Mouse (Mus musculus) heart, embryonic 14.5 days (tissue): ENCODE measurements around the gene Krt78. TPM values are rescaled to one million over a fixed set of nuclear protein-coding genes. Genes with fewer than 3 reads are reported as not detected.
A peak's percentile ranks its signal among the peaks of the same experiment; 100 is the strongest.

ENCODE experiments used
- ATAC-seq: fragments of 200-750 bp; cut with Nextera tagmentation; 2 replicates; pipeline ENCODE4 v1.8.0; 2017; ENCODE audit warnings: low read depth, moderate TSS enrichment; ENCODE audit not compliant: insufficient number of reproducible peaks, insufficient read depth, low FRiP score
- H3K27ac ChIP-seq, 2 experiments: fragments of 200-500 bp in 1 of 2; fragments of 300-500 bp in 1 of 2; sonication (generic) in 1 of 2; replicated peaks in 1 of 2; 2 replicates each; pipeline ENCODE4 v1.5.1; 2012 to 2014; ENCODE audit warnings: low read depth in 2 of 2, low read length in 2 of 2, control low read depth in 1 of 2, mild to moderate bottlenecking in 1 of 2, mixed read lengths in 1 of 2; ENCODE audit not compliant: control insufficient read depth in 1 of 2, insufficient read depth in 1 of 2
- H3K27me3 ChIP-seq: fragments of 300-500 bp; sonication (generic); 2 replicates; pipeline ENCODE4 v1.6.1; 2014; ENCODE audit warnings: mild to moderate bottlenecking, low read length, control low read depth; ENCODE audit not compliant: control insufficient read depth, insufficient read depth
- H3K36me3 ChIP-seq: fragments of 300-500 bp; sonication (generic); 2 replicates; pipeline ENCODE4 v1.6.1; 2014; ENCODE audit warnings: mild to moderate bottlenecking, control low read depth, low read length, mixed read lengths; ENCODE audit not compliant: control insufficient read depth, insufficient read depth
- H3K4me1 ChIP-seq, 2 experiments: fragments of 200-500 bp in 1 of 2; fragments of 300-500 bp in 1 of 2; sonication (generic) in 1 of 2; 2 replicates each; pipeline ENCODE4 v1.6.1; 2012 to 2014; ENCODE audit warnings: low read length in 2 of 2, control low read depth in 1 of 2, mixed read lengths in 1 of 2; ENCODE audit not compliant: control insufficient read depth in 2 of 2, insufficient read depth in 2 of 2
- H3K4me2 ChIP-seq: fragments of 300-500 bp; sonication (generic); 2 replicates; pipeline ENCODE4 v1.6.1; 2014; ENCODE audit warnings: mild to moderate bottlenecking, low read length
- H3K4me3 ChIP-seq, 2 experiments: fragments of 200-500 bp in 1 of 2; fragments of 300-500 bp in 1 of 2; sonication (generic) in 1 of 2; 2 replicates each; pipeline ENCODE4 v1.5.1; 2012 to 2014; ENCODE audit warnings: low read length in 2 of 2, mild to moderate bottlenecking in 2 of 2, control low read depth in 1 of 2, low read depth in 1 of 2, moderate library complexity in 1 of 2; ENCODE audit not compliant: control insufficient read depth in 1 of 2, insufficient read depth in 1 of 2
- H3K9ac ChIP-seq: fragments of 300-500 bp; sonication (generic); 2 replicates; pipeline ENCODE4 v1.6.1; 2014; ENCODE audit warnings: mild to moderate bottlenecking, low read length
- H3K9me3 ChIP-seq: fragments of 300-500 bp; sonication (generic); 2 replicates; pipeline ENCODE4 v1.6.1; 2016; ENCODE audit warnings: low read length, control low read depth; ENCODE audit not compliant: control insufficient read depth
- WGBS: fragments of 180-500 bp; shearing (Covaris S2); extraction: QIAGEN DNeasy Blood & Tissue Kit; methylation state at CpG from one replicate; pipeline ENCODE4 v1.1.7; 2014; 5-methylcytosine and 5-hydroxymethylcytosine counted together
- polyA plus RNA-seq: library from polyadenylated mRNA; unstranded; fragments of >200 nt; fragmentation: Nextera tagmentation; extraction: Ambion mirVana; gene quantifications from 2 replicates; pipeline ENCODE4 v1.2.1, GENCODE M21; 2014

Gene Krt78
- polyA plus RNA-seq, 1 experiment from 2014 or later = not detected

- no peaks in the 10 kb centered on the region for H3K9me3 ChIP-seq
- H3K36me3 ChIP-seq = no peaks in the 10 kb centered on the region
- ATAC-seq = no peak
- no peak overlapping the region for H3K9ac ChIP-seq
- H3K27me3 ChIP-seq = no peaks in the 10 kb centered on the region
- no peak overlapping the region for H3K4me3 ChIP-seq
- 50% methylated on average over 6 of the region's 6 CpGs for WGBS
- H3K4me2 ChIP-seq = no peak overlapping the region
- H3K4me1 ChIP-seq = peaks cover 16 to 24% of the 10 kb centered on the region in 2 experiments
- H3K27ac ChIP-seq = no peak overlapping the region
These were observed 26.8 kb upstream of the Krt78 start for GRCm38 (mm10) chr15:101980849-101981248.

- Histone ChIP-seq H3K27ac (peak overlapping the region; percentile 50 to 86), H3K9ac (peak overlapping the region; percentile 74), H3K4me3 (peak overlapping the region; percentile 34 to 38), H3K4me2 (peak overlapping the region; percentile 77), H3K4me1 (peaks cover 17 to 18% of the 10 kb centered on the region in 2 experiments), H3K36me3 (no peaks in the 10 kb centered on the region), H3K27me3 (no peaks in the 10 kb centered on the region; the same call in 1 of the 2 replicates), H3K9me3 (no peaks in the 10 kb centered on the region)
- peak; percentile 92 for ATAC-seq
- WGBS = 3% methylated on average over 38 of the region's 39 CpGs
These were observed 23.1 kb upstream of the Krt78 start for GRCm38 (mm10) chr15:101977043-101977726.

DNA sequence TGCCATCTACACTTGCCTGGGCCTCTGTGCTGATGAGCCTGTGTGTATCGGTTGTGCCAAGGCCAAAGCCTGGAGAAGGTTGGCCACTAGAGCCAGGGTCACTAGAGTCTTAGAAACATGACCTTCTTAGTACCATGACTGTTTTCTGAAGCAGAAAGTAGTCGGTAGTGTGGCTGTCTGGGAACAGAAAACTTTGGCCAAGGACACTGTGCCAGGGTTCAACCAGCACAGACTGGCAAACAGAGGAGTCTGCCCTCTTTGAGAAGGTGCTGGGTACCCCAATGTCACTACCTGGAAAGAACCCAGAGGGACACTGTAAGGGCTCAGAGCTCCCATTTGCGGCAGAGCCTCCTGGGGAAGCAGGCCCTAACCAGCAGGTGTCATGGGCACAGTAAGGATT, 22.6 kb upstream of the Krt78 start:
- H3K27ac ChIP-seq = peak overlapping the region; percentile 50 to 86
- H3K4me2 ChIP-seq = peak overlapping the region; percentile 77
- no peaks in the 10 kb centered on the region for H3K36me3 ChIP-seq
- no peaks in the 10 kb centered on the region; the same call in 1 of the 2 replicates for H3K27me3 ChIP-seq
- no peak for ATAC-seq
- peak overlapping the region; percentile 74 for H3K9ac ChIP-seq
- peaks cover 17 to 18% of the 10 kb centered on the region in 2 experiments for H3K4me1 ChIP-seq
- 67% methylated on average over 3 of the region's 3 CpGs for WGBS
- H3K4me3 ChIP-seq = peak overlapping the region in 1 of 2 experiments; percentile 34; a peak in 2 of 4 replicates
- no peaks in the 10 kb centered on the region for H3K9me3 ChIP-seq

DNA sequence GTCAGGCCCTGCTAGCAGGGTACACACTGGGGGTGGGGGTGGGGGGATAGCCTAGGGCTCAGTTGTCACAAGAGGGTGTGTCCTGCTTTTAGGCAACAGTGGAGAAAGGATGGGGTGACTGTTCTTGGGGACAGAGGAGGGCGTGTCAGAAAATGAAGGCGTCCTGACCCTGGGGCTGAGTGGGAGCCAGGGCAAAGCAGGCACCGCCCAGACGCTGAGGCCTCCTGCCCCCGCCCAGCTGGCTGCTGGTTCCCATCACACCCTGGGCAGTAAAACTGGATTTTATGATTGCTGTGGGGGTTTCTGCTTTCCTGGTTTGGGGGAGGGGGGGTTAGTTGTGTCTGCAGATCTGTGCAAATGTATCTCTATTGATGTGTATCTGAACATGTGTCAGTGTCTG, 21.9 kb upstream of the Krt78 start:
- Histone ChIP-seq H3K27me3 (no peaks in the 10 kb centered on the region; the same call in 1 of the 2 replicates), H3K4me3 (no peak overlapping the region), H3K4me2 (no peak overlapping the region), H3K9ac (no peak overlapping the region), H3K27ac (no peak overlapping the region), H3K9me3 (no peaks in the 10 kb centered on the region), H3K4me1 (peaks cover 17 to 18% of the 10 kb centered on the region in 2 experiments), H3K36me3 (no peaks in the 10 kb centered on the region)
- 72% methylated on average over 5 of the region's 5 CpGs for WGBS
- ATAC-seq = no peak

DNA sequence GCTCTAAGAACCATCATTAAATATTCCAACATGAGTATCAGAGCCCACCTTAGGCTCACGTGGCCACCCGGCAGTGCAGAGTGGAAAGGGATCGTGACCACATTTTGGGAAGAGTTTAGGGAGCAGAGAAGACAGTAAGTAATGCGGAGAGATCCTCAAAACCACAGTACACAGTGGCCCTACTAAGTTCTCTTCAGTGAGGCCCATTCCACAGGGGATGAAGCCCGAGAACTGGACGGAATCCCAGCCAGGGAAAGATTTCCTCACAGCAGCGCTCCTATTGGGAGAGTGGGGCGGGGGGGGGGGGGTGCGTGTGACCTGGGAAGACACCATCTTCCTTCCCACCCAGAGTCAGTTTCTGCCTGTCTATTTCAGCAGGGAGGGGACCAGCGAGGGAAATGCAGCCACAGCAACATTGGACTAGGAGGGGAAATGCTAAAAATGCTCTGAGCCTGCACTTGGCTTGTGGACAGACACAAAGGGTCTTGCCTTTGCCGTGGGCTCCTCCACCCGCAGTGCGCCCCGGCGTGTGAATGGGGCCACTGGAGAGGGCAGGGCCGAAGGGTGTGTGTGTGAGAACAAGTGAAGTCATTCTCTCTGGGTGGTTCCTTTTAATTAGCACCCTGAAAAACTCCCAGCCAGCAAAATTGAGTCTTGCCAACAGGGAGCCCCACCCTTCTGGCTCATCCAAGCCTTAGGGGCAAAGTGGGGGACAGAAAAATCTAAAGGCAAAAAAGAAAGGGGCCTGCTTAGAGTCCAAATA, 20.2 kb upstream of the Krt78 start:
- Histone ChIP-seq H3K4me2 (no peak overlapping the region), H3K27ac (no peak overlapping the region), H3K36me3 (no peaks in the 10 kb centered on the region), H3K4me3 (no peak overlapping the region), H3K27me3 (no peaks in the 10 kb centered on the region; the same call in 1 of the 2 replicates), H3K9me3 (no peaks in the 10 kb centered on the region), H3K9ac (no peak overlapping the region), H3K4me1 (peaks cover 17 to 18% of the 10 kb centered on the region in 2 experiments)
- no peak for ATAC-seq
- 56% methylated on average over 15 of the region's 16 CpGs for WGBS

GRCm38 (mm10) chr15:101973414-101974077, 19.5 kb upstream of the Krt78 start:
- Histone ChIP-seq H3K4me3 (no peak overlapping the region), H3K27ac (no peak overlapping the region)
- ATAC-seq = no peak

DNA sequence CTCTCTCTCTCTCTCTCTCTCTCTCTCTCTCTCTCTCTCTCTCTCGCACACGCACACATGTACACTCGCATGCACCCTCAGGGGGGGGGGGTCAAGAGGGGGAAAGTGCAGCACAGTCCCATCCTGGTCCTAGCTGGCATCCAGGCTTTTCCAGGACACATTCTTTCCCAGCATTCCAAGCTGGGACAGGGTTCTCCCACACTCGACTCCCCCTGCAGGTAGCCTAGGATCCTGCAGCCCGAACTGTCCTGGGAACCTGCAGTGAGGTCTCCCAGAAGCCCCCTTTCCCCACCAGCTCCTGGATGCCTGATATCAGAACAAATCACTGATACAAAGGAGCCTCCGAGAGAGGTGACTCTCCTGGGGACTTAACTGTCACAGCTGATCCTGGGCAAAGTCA, 16.4 kb upstream of the Krt78 start:
- Histone ChIP-seq H3K4me1 (peaks cover 0 to 3% of the 10 kb centered on the region in 2 experiments; a peak in 1 of 4 replicates), H3K4me2 (no peak overlapping the region), H3K4me3 (no peak overlapping the region), H3K9ac (no peak overlapping the region), H3K36me3 (no peaks in the 10 kb centered on the region), H3K27me3 (no peaks in the 10 kb centered on the region; the same call in 1 of the 2 replicates), H3K9me3 (no peaks in the 10 kb centered on the region), H3K27ac (no peak overlapping the region)
- WGBS = 5% methylated on average over 3 of the region's 6 CpGs
- no peak for ATAC-seq

More at GRCm38 (mm10) chr15:101973414-101974077, 19.5 kb upstream of the Krt78 start:
- Histone ChIP-seq H3K27me3 (no peaks in the 10 kb centered on the region; the same call in 1 of the 2 replicates), H3K9me3 (no peaks in the 10 kb centered on the region), H3K4me2 (no peak overlapping the region), H3K9ac (no peak overlapping the region), H3K4me1 (peaks cover 17 to 18% of the 10 kb centered on the region in 2 experiments), H3K36me3 (no peaks in the 10 kb centered on the region)
- WGBS = 12% methylated on average over 15 of the region's 15 CpGs
